Mouse (Mus musculus) spleen, postnatal 14 days (tissue): ENCODE data around the gene Sbno1.
"Not testable (repeated sequence)": the region's sequence is repeated elsewhere in the genome, so short reads cannot be mapped to it uniquely, and the experiment has no call there.

Experiments
- DNase-seq, 2 experiments: peaks; one replicate each; pipeline ENCODE4 v3.0.0; 2021 to 2022; ENCODE audit warnings: low spot score in 2 of 2

The Sbno1 gene

DNA sequence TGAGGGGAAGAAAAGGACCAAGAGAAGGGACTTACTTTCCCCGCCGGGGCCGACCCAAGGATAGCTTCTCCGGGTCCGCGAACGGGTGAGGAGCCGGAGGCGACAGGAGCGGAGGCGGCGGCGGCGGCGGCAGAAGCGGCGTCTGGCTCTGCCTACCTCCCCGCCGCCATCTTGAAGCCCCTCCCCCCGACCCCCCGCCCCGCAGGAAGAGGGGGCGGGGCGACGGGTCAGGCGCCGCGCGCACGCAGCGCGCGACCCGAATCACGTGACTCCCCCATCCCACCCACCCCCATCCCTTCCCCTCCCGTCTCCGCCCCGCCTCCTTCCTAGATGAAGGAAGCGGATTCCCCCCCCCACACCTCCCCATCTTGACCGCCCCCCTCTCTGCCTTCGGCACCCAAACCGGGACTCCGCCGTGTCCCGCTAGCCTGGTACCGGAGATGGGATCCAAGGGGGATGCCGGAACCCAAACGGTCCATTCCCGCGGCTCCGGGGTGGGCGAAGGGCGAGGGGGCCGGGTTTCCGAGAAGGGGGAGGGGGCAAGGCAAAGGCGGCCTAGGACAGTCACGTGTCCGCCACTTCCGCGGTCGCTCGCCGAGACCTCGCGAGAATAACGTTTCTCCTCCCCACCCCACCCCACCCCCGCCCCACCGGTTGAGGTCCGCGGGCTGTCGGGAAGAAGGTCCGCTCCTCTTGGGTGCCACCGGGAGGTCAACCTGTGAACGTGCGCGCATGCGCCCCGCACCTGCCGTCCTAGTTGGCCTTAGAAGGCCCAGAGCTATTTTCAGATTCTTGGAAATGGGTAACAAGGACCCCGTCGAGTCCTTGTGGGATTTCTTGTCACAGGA is at the start of gene Sbno1:
Gene Sbno1, minus strand, starts transcription at position 590 of the 848 bp plus-strand sequence.
- peak; percentile 82 to 87 for DNase-seq

DNA sequence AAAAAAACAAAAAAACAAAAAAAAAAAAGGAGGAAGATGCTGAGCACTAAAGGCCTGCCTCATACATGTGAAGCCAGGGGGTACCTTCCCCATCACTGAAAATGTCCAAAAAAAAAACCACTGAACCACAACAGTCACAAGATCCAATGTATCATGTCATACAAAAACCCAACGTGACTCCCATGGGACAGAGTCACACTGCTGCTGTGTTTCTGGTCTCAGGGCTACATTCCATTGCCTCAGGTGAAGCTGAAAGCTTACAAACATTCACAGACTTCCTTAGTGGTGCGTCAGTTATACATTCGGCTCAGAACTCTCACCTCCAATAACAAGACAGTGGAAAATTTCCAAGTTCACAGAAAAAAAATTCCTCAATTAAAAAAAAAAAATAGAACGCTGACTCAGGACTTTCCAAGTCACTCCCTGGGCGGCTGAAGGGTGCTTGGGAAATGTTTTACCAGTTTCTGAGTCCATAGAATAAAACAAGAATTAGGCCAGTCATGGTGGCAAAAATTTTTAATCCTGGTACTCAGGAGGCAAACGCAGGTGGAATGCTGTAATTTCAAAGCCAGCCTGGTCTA is 44.9 kb upstream of the Sbno1 start:
- DNase-seq: no peak

DNA sequence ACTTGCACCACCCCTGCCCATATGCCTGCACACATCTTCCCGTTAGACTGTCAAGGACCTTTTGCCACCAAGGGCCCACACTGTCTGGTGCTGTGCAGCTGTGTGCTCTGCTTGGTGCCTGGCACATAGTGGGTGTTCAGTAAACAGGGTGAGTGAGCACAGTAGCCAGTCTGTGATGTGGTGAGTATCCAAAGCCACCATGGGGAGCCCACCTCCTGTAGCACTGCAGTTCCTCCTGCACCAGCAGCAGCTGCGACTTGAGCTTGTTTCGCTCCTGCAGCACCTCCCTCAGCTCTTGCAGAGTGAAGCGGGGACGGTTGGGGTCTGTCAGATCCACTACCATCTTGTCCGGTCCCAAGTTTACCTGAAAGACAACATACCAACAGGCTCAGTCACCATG is 43.7 kb upstream of the Sbno1 start:
- no peak for DNase-seq

- no peak for DNase-seq
Observed at GRCm38 (mm10) chr5:124468365-124468764, 42.6 kb upstream of the Sbno1 start.

DNA sequence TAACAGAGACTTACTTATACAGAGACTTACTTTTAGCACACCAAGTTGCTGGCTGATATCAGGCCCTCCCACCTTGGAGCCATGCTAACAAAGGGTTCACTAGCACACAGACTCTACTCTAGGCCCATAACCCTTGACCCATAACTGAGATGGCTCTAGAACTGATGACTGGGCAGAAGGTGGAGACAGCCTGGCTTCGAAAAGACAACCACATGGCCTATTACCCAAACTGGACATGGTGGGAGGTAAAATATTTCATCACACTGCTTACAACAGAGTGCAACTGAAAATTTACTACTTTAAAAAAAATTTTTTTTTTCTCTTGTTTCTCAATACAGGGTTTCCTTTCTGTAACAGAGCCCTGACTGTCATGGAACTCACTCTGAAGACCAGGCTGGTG is 42.0 kb upstream of the Sbno1 start:
- DNase-seq: no peak

DNA sequence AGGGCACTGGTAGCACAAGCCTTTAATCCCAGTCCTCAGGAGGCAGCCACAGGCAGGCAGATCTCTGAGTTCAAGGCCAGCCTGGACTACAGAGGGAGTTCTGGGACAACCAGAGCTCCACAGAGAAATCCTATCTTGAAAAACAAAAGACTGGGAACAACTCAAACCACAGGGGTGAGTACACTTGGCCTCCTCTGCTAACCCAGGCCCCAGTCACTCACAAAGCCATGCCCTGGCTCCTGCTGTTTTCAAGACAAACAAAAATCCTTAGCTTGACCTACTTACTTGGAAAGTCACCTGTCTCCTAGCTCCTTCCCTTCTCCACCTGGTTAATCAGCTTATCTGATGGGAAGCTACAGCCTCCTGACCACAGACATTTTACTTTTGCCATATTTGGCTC is 39.1 kb upstream of the Sbno1 start:
- no peak for DNase-seq

- no peak for DNase-seq
Observed at GRCm38 (mm10) chr5:124463462-124463861, 37.7 kb upstream of the Sbno1 start.

DNA sequence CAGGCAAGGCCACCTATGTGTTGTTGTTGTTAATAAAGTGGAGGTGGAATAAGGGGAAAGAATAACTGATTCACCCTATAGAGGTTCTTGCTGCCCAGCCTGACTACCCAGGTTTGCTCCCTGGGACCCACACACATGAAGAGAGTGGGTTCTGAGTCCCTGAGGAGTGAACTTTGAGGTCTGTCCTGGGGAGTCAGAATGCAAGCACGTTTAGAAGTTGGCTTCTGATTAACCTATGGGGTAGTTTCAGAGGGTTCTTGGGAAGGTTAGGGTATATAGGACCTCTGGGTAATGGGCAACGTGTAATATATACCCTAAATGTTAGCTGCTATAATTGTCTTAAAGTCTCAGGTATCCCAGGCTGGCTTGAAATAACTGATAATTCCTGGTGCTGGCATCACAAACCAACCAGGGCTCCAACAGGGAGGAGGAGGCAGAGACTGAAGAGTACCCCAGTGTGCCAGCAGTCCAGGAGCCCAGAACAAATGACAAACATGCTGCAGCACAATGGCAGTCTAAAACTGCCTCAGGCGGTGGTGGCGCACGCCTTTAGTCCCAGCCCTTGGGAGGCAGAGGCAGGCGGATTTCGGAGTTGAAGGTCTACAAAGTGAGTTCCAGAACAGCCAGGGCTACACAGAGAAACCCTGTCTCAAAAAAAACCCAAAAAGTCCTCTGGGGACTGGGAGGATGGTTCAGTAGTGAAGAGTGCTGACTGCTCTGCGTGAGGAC is 36.7 kb upstream of the Sbno1 start:
- no peak for DNase-seq

GRCm38 (mm10) chr5:124460922-124461321 is 35.1 kb upstream of the Sbno1 start:
- DNase-seq: not testable (repeated sequence)

DNA sequence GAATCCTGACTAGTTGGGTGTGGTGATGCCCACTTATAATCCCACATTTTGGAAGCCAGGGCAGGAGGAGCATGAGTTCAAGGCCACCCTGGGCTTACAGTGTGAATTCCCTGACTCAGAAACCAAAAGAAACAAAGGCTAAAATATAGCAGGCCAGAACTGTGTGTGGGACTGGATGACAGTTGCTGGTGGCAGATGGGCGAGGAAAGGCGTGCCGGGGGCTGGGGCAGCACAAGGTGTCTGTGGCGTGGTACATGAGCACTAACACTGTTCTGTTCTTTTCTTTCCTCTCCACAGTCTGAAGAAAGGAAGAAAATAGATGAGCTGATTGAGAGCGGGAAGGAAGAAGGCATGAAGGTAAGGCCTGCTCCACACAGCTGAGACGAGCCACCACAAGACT is 31.0 kb upstream of the Sbno1 start:
- no peak for DNase-seq

- DNase-seq: no peak
Observed at GRCm38 (mm10) chr5:124454082-124454419, 28.2 kb upstream of the Sbno1 start.

GRCm38 (mm10) chr5:124453339-124454081 is 27.7 kb upstream of the Sbno1 start:
- DNase-seq: no peak

DNA sequence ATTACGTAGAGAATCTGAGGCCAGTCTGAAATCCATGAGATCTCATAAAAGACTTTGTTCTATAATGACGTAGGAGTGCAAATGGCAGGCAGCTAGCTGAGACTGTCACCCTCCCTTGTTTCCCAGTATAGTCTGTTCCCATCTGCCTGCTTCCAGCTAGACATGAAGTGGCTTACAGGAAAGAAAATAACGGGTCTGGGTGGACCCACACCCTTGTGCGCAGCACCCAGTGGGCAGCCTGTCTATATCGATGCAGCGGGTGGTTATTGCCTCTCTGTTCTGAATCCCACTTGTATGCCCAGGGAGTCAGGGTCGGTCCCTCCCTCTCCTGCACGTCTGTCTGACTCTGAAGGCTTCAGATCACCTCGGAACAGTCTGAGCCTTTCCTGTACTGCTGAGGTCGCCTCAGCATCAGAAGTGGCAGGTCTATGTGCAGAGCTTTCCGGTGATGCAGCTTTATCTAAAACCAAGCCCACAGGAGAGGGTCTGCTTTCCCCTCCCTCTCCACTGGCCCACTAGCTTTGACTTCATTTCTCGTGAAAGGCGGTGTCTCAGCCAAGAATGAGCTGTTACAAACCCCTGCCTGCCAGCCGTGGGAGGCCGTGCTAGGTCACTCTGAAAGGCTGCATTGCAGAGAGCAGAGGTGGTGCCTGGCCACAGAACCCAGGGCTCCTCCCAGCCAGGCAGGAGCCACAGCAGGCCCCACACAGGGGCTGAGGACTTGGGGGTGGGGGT is 26.9 kb upstream of the Sbno1 start:
- DNase-seq: no peak

DNA sequence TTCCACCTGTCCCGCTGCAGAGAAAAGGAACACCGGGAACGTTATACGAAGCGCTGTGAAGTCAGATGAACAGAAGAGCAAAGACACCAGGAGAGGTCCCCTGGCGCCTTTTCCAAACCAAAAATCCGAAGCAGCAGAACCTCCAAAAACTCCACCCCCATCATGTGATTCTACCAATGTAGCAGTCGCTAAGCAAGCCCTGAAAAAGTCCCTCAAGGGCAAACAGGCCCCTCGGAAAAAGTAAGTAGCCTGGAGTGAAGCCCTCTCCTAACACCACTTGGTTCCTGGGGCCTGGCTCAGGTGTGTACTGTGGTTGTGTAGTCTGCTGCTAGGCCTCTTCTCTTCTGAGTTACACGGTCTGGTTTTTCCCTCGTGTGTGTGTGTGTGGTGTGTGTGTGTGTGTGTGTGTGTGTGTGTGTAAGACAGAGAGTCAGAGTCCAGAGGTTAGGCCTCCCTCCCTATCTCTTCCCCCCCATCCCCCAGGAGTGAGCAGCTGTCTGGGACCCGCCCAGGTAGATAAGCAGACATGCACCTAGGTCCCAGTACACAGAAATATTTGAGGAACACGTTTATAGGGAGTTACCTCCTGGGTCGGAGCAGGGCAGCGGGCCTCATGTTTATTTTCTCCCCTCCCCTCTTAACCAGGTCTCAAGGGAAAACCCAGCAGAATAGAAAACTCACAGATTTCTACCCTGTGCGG is 25.0 kb upstream of the Sbno1 start:
- DNase-seq: no peak

GRCm38 (mm10) chr5:124450051-124450450 is 24.2 kb upstream of the Sbno1 start:
- DNase-seq: no peak

GRCm38 (mm10) chr5:124449494-124449893 is 23.7 kb upstream of the Sbno1 start:
- DNase-seq: no peak

- DNase-seq: peak; percentile 29 to 36
Observed at GRCm38 (mm10) chr5:124446301-124446881, 20.6 kb upstream of the Sbno1 start.

DNA sequence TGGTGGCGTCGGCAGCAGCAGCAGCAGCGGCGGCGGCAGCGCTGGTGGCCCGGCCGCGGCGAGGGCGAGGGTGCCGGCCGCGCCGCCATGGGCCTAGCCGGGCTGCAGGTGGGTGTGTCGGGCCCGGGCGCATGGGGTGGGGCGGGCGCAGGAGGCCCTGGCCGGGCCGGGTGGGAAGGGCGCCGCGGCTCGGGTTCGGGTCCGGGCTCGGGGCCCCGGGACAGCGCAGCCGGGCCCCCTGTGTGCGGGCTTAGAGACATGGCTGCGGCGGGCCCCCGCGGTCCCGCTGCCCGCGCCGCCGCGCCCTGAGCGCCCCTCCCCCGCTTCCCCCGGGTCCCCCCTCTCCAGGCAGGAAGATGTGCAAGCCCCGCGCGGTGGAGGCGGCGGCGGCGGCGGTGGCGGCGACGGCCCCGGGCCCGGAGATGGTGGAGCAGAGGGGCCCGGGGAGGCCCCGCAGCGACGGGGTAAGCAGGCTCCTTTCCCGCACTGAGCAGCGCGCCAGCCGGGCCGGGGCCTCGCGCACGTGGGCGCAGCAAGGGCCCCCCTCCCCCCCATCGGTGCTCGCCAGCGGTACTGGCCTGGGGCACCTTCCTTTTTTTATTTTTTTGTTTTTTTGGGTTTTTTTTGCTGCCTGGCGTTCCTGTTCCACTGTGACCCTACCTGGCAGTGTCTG is 20.0 kb upstream of the Sbno1 start:
- DNase-seq: peak; percentile 46 to 53

DNA sequence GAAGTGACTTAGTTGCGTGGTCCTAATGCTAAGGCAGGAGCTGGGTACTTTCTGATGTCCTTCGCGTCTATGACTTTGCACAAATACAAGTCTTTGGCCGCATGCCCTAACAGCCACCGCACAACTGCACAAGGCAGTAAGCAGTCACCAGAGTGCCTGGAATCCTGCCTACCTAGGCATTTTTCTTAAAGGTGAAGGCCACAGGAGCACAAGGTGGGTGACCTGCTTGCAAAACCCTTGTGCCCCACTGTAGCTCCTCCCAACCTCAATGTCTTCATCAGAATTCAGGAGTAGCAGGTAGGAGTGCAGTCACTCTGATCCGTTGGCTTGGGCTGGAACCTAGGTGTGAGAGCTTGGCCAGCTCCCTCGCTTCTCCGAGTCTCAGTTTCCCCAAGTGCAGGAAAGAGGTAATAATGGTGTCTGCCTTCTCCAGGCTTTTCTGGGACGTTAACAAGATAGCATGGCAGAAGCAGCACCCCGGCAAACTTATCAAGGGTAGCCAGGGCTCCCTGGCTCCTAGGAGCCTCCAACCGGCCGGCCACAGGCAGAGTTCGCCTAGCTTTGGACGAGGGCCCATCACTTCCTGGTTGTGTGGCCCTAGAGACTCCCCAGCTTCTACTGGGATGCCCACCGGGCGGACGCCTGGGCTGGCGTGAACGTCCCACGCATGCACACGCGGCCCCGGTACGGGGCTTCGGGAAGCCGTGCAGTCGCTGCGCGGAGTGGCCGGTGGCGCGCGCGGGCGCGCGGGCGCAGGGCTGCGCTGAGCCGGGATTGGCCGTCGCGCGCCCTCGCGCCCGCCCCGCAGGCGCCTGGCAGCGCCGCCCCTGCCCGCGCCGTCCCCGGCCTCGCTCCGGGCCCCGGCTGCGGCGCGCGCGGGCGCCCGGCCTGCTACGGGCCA is 19.1 kb upstream of the Sbno1 start:
- peak; percentile 56 to 69 for DNase-seq
